Mouse (Mus musculus) testis, adult 2 months (tissue): ENCODE results near the gene Grm8.

ENCODE experiments used
- CTCF ChIP-seq: fragments of 200-500 bp; IDR thresholded peaks from 2 replicates; pipeline ENCODE4 v1.5.1; 2012; ENCODE audit warnings: low read depth, mild to moderate bottlenecking, inconsistent platforms, low read length, moderate library complexity; ENCODE audit not compliant: control insufficient read depth, insufficient read depth, insufficient replicate concordance
- POLR2A ChIP-seq: fragments of 200-500 bp; IDR thresholded peaks from 2 replicates; pipeline ENCODE4 v1.6.1; 2012; ENCODE audit warnings: low read depth, mild to moderate bottlenecking, inconsistent platforms, low read length, moderate library complexity; ENCODE audit not compliant: control insufficient read depth

DNA sequence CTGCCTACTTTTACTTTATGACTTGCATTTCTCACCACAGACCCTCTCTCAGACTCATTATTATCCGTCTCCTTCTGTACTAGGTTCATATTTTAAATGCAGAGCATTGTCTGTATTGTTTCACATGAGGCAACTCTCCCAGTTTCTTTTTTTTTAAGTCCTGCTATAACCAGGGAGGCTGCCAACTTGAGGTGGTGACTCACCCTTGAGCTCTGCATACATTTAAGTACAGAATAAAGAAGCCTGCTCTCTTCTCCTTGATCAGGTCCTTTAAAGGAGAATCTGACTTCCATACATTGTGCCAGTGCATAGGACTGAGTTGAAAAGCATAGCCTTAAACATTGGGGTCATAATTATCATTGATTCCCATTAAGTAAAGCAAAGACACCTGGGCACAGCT lies 488.5 kb downstream of the Grm8 start:
- TF ChIP-seq CTCF (no peak), POLR2A (no peak)
